Mouse (Mus musculus) ES-Bruce4 (cell line): ENCODE data around the gene Crebzf.

Source experiments
- CTCF ChIP-seq: IDR thresholded peaks from one replicate; pipeline ENCODE4 v1.8.1; 2011; ENCODE audit warnings: low read depth, low read length
- POLR2A ChIP-seq: IDR thresholded peaks from one replicate; pipeline ENCODE4 v1.8.1; 2011; ENCODE audit warnings: low read length; ENCODE audit not compliant: insufficient read depth

DNA sequence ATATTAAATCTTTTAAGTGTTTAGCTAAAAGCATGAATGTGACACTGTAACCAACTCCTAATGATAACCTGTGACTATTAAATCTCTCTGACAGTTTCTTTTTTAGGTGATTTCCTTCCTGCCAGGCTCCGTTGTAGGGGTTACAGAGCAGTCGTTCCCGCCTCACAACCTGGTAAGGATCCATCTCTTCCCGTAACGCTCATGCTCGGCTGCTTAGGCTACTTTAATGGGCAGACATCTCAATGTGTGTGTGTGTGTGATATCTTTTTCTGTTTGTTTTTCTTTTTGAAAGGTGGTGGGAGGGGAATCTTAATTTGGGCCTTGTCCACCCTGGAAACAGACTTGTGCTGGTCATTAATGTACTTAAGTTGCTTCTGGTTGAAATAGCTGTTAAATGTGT, 1.7 kb downstream of the Crebzf start:
- TF ChIP-seq POLR2A (no peak), CTCF (no peak)
